Mouse (Mus musculus): ENCODE results near the gene Pclaf. TPM values are rescaled to one million over a fixed set of nuclear protein-coding genes. Genes with fewer than 3 reads are reported as not detected.

Gene Pclaf
- total RNA-seq, 2 experiments from 2014 or later: 127 to 132 TPM

Other genes with a start within 250 kb of the Pclaf start
- gene Oaz2, start 222.2 kb upstream of the Pclaf start, total RNA-seq (2015; ENCODE audit: low replicate concordance): 3.4 and 7.2 TPM in 2 replicates
- gene Oaz2, start 222.2 kb upstream of the Pclaf start, total RNA-seq (2017; ENCODE audit: low replicate concordance): 1.4 and 9.2 TPM in 2 replicates
- gene Zfp609, start 62.7 kb upstream of the Pclaf start, total RNA-seq (2015; ENCODE audit: low replicate concordance): 6.8 and 9.2 TPM in 2 replicates
- 2.4 and 2.8 TPM in 2 replicates for gene Zfp609, start 62.7 kb upstream of the Pclaf start, total RNA-seq (2017; ENCODE audit: low replicate concordance)
- gene Trip4, start 18.6 kb downstream of the Pclaf start, total RNA-seq (2015; ENCODE audit: low replicate concordance): 9.2 and 10.8 TPM in 2 replicates
- gene Trip4, start 18.6 kb downstream of the Pclaf start, total RNA-seq (2017; ENCODE audit: low replicate concordance): 10.1 and 13.3 TPM in 2 replicates
- 11.7 and 25.9 TPM in 2 replicates for gene Csnk1g1, start 18.7 kb downstream of the Pclaf start, total RNA-seq (2015; ENCODE audit: low replicate concordance)
- 15.9 and 29.7 TPM in 2 replicates for gene Csnk1g1, start 18.7 kb downstream of the Pclaf start, total RNA-seq (2017; ENCODE audit: low replicate concordance)
- 181 and 260 TPM in 2 replicates for gene Ppib, start 170.0 kb downstream of the Pclaf start, total RNA-seq (2015; ENCODE audit: low replicate concordance)
- gene Ppib, start 170.0 kb downstream of the Pclaf start, total RNA-seq (2017; ENCODE audit: low replicate concordance): 219 and 274 TPM in 2 replicates
- gene Snx22, start 179.5 kb downstream of the Pclaf start, total RNA-seq (2015; ENCODE audit: low replicate concordance): 179 and 188 TPM in 2 replicates
- gene Snx22, start 179.5 kb downstream of the Pclaf start, total RNA-seq (2017; ENCODE audit: low replicate concordance): 123 and 145 TPM in 2 replicates
- 67.1 and 84.0 TPM in 2 replicates for gene Snx1, start 236.3 kb downstream of the Pclaf start, total RNA-seq (2015; ENCODE audit: low replicate concordance)
- gene Snx1, start 236.3 kb downstream of the Pclaf start, total RNA-seq (2017; ENCODE audit: low replicate concordance): 81.5 and 97.5 TPM in 2 replicates
- gene Ciao2a, start 236.4 kb downstream of the Pclaf start, total RNA-seq (2015; ENCODE audit: low replicate concordance): 84.3 and 120 TPM in 2 replicates
- 36.8 and 53.8 TPM in 2 replicates for gene Ciao2a, start 236.4 kb downstream of the Pclaf start, total RNA-seq (2017; ENCODE audit: low replicate concordance)

All from erythroid progenitor cell, adult 5-6 weeks (primary cell).